Mouse (Mus musculus) intestine, embryonic 14.5 days (tissue): ENCODE measurements around the gene Gm13090. TPM values are rescaled to one million over a fixed set of nuclear protein-coding genes. Genes with fewer than 3 reads are reported as not detected.
A peak's percentile ranks its signal among the peaks of the same experiment; 100 is the strongest.

Experiments used
- ATAC-seq: fragments of 200-750 bp; cut with Nextera tagmentation; replicated peaks from 2 replicates; pipeline ENCODE4 v1.8.0; 2017; ENCODE audit warnings: low read depth, moderate number of reproducible peaks, moderate TSS enrichment, moderate library complexity; ENCODE audit not compliant: low FRiP score, low TSS enrichment
- DNase-seq: peaks from one replicate; pipeline ENCODE4 v3.0.0-alpha.2; 2018; ENCODE audit warnings: low spot score
- H3K27ac ChIP-seq: fragments of 300-500 bp; sonication (generic); 2 replicates; pipeline ENCODE4 v1.5.1; 2014; ENCODE audit warnings: low read depth, mild to moderate bottlenecking, control low read depth
- H3K27me3 ChIP-seq: fragments of 300-500 bp; sonication (generic); replicated peaks from 2 replicates; pipeline ENCODE4 v1.6.1; 2014; ENCODE audit warnings: low read length, control low read depth; ENCODE audit not compliant: control insufficient read depth, insufficient read depth
- H3K36me3 ChIP-seq: fragments of 300-500 bp; sonication (generic); 2 replicates; pipeline ENCODE4 v1.6.1; 2014; ENCODE audit warnings: low read length, control low read depth; ENCODE audit not compliant: control insufficient read depth, insufficient read depth
- H3K4me1 ChIP-seq: fragments of 300-500 bp; sonication (generic); replicated peaks from 2 replicates; pipeline ENCODE4 v1.6.1; 2014; ENCODE audit warnings: low read length, control low read depth, mixed read lengths; ENCODE audit not compliant: control insufficient read depth, insufficient read depth
- H3K4me2 ChIP-seq: fragments of 300-500 bp; sonication (generic); 2 replicates; pipeline ENCODE4 v1.6.1; 2014; ENCODE audit warnings: low read length
- H3K4me3 ChIP-seq: fragments of 300-500 bp; sonication (generic); 2 replicates; pipeline ENCODE4 v1.5.1; 2014; ENCODE audit warnings: low read depth, low read length, control low read depth, mixed read lengths
- H3K9ac ChIP-seq: fragments of 300-500 bp; sonication (generic); 2 replicates; pipeline ENCODE4 v1.6.1; 2014; ENCODE audit warnings: mild to moderate bottlenecking, low read length
- H3K9me3 ChIP-seq: fragments of 300-500 bp; sonication (generic); 2 replicates; pipeline ENCODE4 v1.6.1; 2016; ENCODE audit warnings: low read length, control low read depth; ENCODE audit not compliant: control insufficient read depth
- WGBS: fragments of 180-500 bp; shearing (Covaris S2); extraction: QIAGEN DNeasy Blood & Tissue Kit; methylation state at CpG from one replicate; pipeline ENCODE4 v1.1.7; 2014; 5-methylcytosine and 5-hydroxymethylcytosine counted together
- polyA plus RNA-seq: library from polyadenylated mRNA; unstranded; fragments of >200 nt; fragmentation: Nextera tagmentation; extraction: Ambion mirVana; gene quantifications from 2 replicates; pipeline ENCODE4 v1.2.1, GENCODE M21; 2014

Gene Gm13090
- polyA plus RNA-seq, 1 experiment from 2014 or later, result not detected

GRCm38 (mm10) chr4:151105886-151106285, 16.5 kb downstream of the Gm13090 start:
- peaks cover 21% of the 10 kb centered on the region for H3K27me3 ChIP-seq
- no peak overlapping the region for H3K4me2 ChIP-seq
- ATAC-seq, result no peak
- peaks cover 8% of the 10 kb centered on the region for H3K9me3 ChIP-seq
- H3K4me3 ChIP-seq, result no peak overlapping the region
- peaks cover 5% of the 10 kb centered on the region; the same call in 1 of the 2 replicates for H3K4me1 ChIP-seq
- 75% methylated on average over 6 of the region's 6 CpGs for WGBS
- H3K36me3 ChIP-seq, result no peaks in the 10 kb centered on the region
- DNase-seq, result no peak
- H3K9ac ChIP-seq, result no peak overlapping the region
- H3K27ac ChIP-seq, result no peak overlapping the region

- no peaks in the 10 kb centered on the region for H3K36me3 ChIP-seq
- H3K9me3 ChIP-seq, result peaks cover 4% of the 10 kb centered on the region; the same call in 1 of the 2 replicates
- H3K4me3 ChIP-seq, result peak overlapping the region; percentile 69; the same call in 1 of the 2 replicates
- DNase-seq, result no peak
- WGBS, result 49% methylated on average over 10 of the region's 10 CpGs
- H3K4me2 ChIP-seq, result peak overlapping the region; percentile 100; the same call in 1 of the 2 replicates
- ATAC-seq, result no peak
- H3K4me1 ChIP-seq, result peaks cover 5% of the 10 kb centered on the region; the same call in 1 of the 2 replicates
- H3K27me3 ChIP-seq, result peaks cover 21% of the 10 kb centered on the region
- H3K27ac ChIP-seq, result no peak overlapping the region
- H3K9ac ChIP-seq, result no peak overlapping the region
Measured at GRCm38 (mm10) chr4:151106468-151106867, 17.1 kb downstream of the Gm13090 start.

- Histone ChIP-seq H3K27ac (peak overlapping the region; percentile 62), H3K9me3 (no peaks in the 10 kb centered on the region), H3K9ac (peak overlapping the region; percentile 64), H3K27me3 (peaks cover 21% of the 10 kb centered on the region), H3K4me2 (peak overlapping the region; percentile 100), H3K4me1 (peaks cover 5% of the 10 kb centered on the region; the same call in 1 of the 2 replicates), H3K36me3 (no peaks in the 10 kb centered on the region), H3K4me3 (peak overlapping the region; percentile 69)
- 3% methylated on average over 60 of the region's 60 CpGs for WGBS
- DNase-seq (peak; percentile 74), ATAC-seq (no peak)
Measured at GRCm38 (mm10) chr4:151107131-151108001, 18.0 kb downstream of the Gm13090 start.

- peak overlapping the region; percentile 100 for H3K4me2 ChIP-seq
- peak overlapping the region; percentile 62 for H3K27ac ChIP-seq
- H3K9ac ChIP-seq, result peak overlapping the region; percentile 64
- peak; percentile 99 for ATAC-seq
- H3K4me1 ChIP-seq, result peaks cover 5% of the 10 kb centered on the region; the same call in 1 of the 2 replicates
- H3K27me3 ChIP-seq, result peaks cover 21% of the 10 kb centered on the region
- WGBS, result under 1% methylated on average over 99 of the region's 101 CpGs
- H3K9me3 ChIP-seq, result no peaks in the 10 kb centered on the region
- DNase-seq, result peak; percentile 93
- peak overlapping the region; percentile 69 for H3K4me3 ChIP-seq
- no peaks in the 10 kb centered on the region for H3K36me3 ChIP-seq
Measured at GRCm38 (mm10) chr4:151108028-151108771, 18.8 kb downstream of the Gm13090 start.

- Histone ChIP-seq H3K36me3 (no peaks in the 10 kb centered on the region), H3K9ac (peak overlapping the region; percentile 64), H3K4me3 (peak overlapping the region; percentile 69), H3K4me2 (peak overlapping the region; percentile 100), H3K27me3 (peaks cover 21% of the 10 kb centered on the region), H3K9me3 (no peaks in the 10 kb centered on the region), H3K27ac (0 out of 2 replicates have a peak overlapping the region, but pooled peaks have one; percentile 34), H3K4me1 (peaks cover 5% of the 10 kb centered on the region; the same call in 1 of the 2 replicates)
- ATAC-seq (peak; percentile 10; the same call in 1 of the 2 replicates), DNase-seq (peak; percentile 79)
- 2% methylated on average over 15 of the region's 20 CpGs for WGBS
Measured at GRCm38 (mm10) chr4:151108834-151109241, 19.5 kb downstream of the Gm13090 start.

- Histone ChIP-seq H3K4me3 (no peak overlapping the region), H3K4me1 (no peaks in the 10 kb centered on the region; the same call in 1 of the 2 replicates), H3K27ac (no peak overlapping the region), H3K9me3 (no peaks in the 10 kb centered on the region), H3K36me3 (no peaks in the 10 kb centered on the region), H3K4me2 (no peak overlapping the region), H3K27me3 (peaks cover 20% of the 10 kb centered on the region), H3K9ac (no peak overlapping the region)
- ATAC-seq (no peak), DNase-seq (no peak)
- 65% methylated on average over 8 of the region's 8 CpGs for WGBS
Measured at GRCm38 (mm10) chr4:151111226-151111625, 21.9 kb downstream of the Gm13090 start.

- ATAC-seq (no peak), DNase-seq (no peak)
- Histone ChIP-seq H3K4me2 (no peak overlapping the region), H3K4me1 (no peaks in the 10 kb centered on the region), H3K9ac (no peak overlapping the region), H3K27ac (no peak overlapping the region), H3K4me3 (no peak overlapping the region), H3K9me3 (no peaks in the 10 kb centered on the region), H3K36me3 (no peaks in the 10 kb centered on the region), H3K27me3 (0 out of 2 replicates have a peak, but pooled peaks cover 2% of the 10 kb centered on the region)
- 88% methylated on average over 7 of the region's 7 CpGs for WGBS
Measured at GRCm38 (mm10) chr4:151114574-151114973, 25.2 kb downstream of the Gm13090 start.

- Histone ChIP-seq H3K27ac (no peak overlapping the region), H3K4me2 (no peak overlapping the region), H3K4me3 (no peak overlapping the region), H3K4me1 (no peaks in the 10 kb centered on the region), H3K36me3 (no peaks in the 10 kb centered on the region), H3K9me3 (no peaks in the 10 kb centered on the region), H3K9ac (no peak overlapping the region), H3K27me3 (no peaks in the 10 kb centered on the region)
- WGBS, result 84% methylated on average over 3 of the region's 3 CpGs
- ATAC-seq (no peak), DNase-seq (no peak)
Measured at GRCm38 (mm10) chr4:151118883-151119282, 29.5 kb downstream of the Gm13090 start.
